Mouse (Mus musculus) liver, embryonic 13.5 days (tissue): ENCODE data around the gene Gm21870. TPM values are rescaled to one million over a fixed set of nuclear protein-coding genes. Genes with fewer than 3 reads are reported as not detected.
"Not testable (repeated sequence)": the region's sequence is repeated elsewhere in the genome, so short reads cannot be mapped to it uniquely, and the experiment has no call there.

Source experiments
- ATAC-seq: fragments of 200-750 bp; cut with Nextera tagmentation; 2 replicates; pipeline ENCODE4 v1.8.0; 2017; ENCODE audit warnings: low read depth, mild to moderate bottlenecking, moderate number of reproducible peaks, moderate library complexity
- DNase-seq: peaks from one replicate; pipeline ENCODE4 v3.0.0; 2022
- H3K27ac ChIP-seq: fragments of 300-500 bp; sonication (generic); 2 replicates; pipeline ENCODE4 v1.5.1; 2015; ENCODE audit warnings: moderate library complexity, mild to moderate bottlenecking, inconsistent platforms
- H3K27me3 ChIP-seq: fragments of 300-500 bp; sonication (generic); 2 replicates; pipeline ENCODE4 v1.6.1; 2015; ENCODE audit warnings: mild to moderate bottlenecking, inconsistent platforms
- H3K36me3 ChIP-seq: fragments of 300-500 bp; sonication (generic); 2 replicates; pipeline ENCODE4 v1.6.1; 2015; ENCODE audit warnings: mild to moderate bottlenecking, inconsistent platforms
- H3K4me1 ChIP-seq: fragments of 300-500 bp; sonication (generic); replicated peaks from 2 replicates; pipeline ENCODE4 v1.6.1; 2015; ENCODE audit warnings: inconsistent platforms
- H3K4me2 ChIP-seq: fragments of 300-500 bp; sonication (generic); 2 replicates; pipeline ENCODE4 v1.6.1; 2015; ENCODE audit warnings: inconsistent platforms, mild to moderate bottlenecking, moderate library complexity
- H3K4me3 ChIP-seq: fragments of 300-500 bp; sonication (generic); replicated peaks from 2 replicates; pipeline ENCODE4 v1.5.1; 2015; ENCODE audit warnings: mild to moderate bottlenecking, inconsistent platforms
- H3K9ac ChIP-seq: fragments of 300-500 bp; sonication (generic); 2 replicates; pipeline ENCODE4 v1.6.1; 2015; ENCODE audit warnings: mild to moderate bottlenecking, inconsistent platforms
- H3K9me3 ChIP-seq: fragments of 300-500 bp; sonication (generic); replicated peaks from 2 replicates; pipeline ENCODE4 v1.6.1; 2016; ENCODE audit warnings: inconsistent platforms
- WGBS: fragments of 180-500 bp; shearing (Covaris S2); methylation state at CpG from one replicate; pipeline ENCODE4 v1.1.7; 2015; ENCODE audit not compliant: insufficient replicate concordance; 5-methylcytosine and 5-hydroxymethylcytosine counted together
- polyA plus RNA-seq: library from polyadenylated mRNA; unstranded; fragments of >200 nt; fragmentation: Nextera tagmentation; extraction: Ambion mirVana; gene quantifications from 2 replicates; pipeline ENCODE4 v1.2.1, GENCODE M21; 2015

Gm21870 gene
- not detected in 2 replicates for polyA plus RNA-seq

- not testable (repeated sequence) for H3K4me1 ChIP-seq, H3K27ac ChIP-seq, DNase-seq
Measured at GRCm38 (mm10) chrX:33986716-33987115, at the start of gene Gm21870. Gene Gm21870, minus strand, starts transcription at chrX:33986816.

GRCm38 (mm10) chrX:33956440-33956839 lies 30.2 kb downstream of the Gm21870 start, which contains the start of gene Btbd35f6:
Gene Btbd35f6, minus strand, starts transcription at chrX:33956540.
- not testable (repeated sequence) for H3K4me2 ChIP-seq, H3K9ac ChIP-seq, H3K27ac ChIP-seq, H3K4me1 ChIP-seq, H3K4me3 ChIP-seq, H3K9me3 ChIP-seq, DNase-seq, H3K27me3 ChIP-seq, H3K36me3 ChIP-seq, ATAC-seq
- WGBS = 20% methylated on average over 1 of the region's 4 CpGs

More at GRCm38 (mm10) chrX:33986716-33987115, at the start of gene Gm21870:
- H3K9me3 ChIP-seq, H3K36me3 ChIP-seq, ATAC-seq, H3K4me2 ChIP-seq, H3K9ac ChIP-seq, H3K27me3 ChIP-seq, H3K4me3 ChIP-seq: not testable (repeated sequence)

Other genes with a start within 250 kb of the Gm21870 start
- gene Btbd35f6, start 30.3 kb downstream of the Gm21870 start, polyA plus RNA-seq = not detected in 2 replicates
- not detected in 2 replicates for gene Btbd35f9, start 174.7 kb upstream of the Gm21870 start, polyA plus RNA-seq